ENCODE assay signal across 17 mouse cellular contexts in the genomic region with DNA sequence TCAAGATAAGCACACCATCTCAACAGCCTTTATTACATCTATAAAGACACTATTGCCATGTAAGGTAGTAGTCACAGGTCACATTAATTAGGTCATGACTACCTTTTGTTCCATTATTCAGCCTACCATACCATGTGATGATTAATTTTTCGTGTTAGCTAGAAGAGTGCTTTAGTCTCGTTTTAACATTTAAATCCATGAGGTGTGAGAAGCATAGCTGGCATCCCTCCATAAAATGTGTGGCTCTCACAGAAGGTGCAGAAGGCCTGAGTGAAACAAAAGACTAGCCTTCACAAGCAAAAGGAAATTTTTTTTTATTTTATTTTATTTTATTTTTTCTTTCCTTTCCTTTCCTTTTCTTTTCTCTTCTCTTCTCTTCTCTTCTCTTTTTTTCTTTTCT.
"Had no signal": no experiment of that assay in that cellular context is flagged by ENCODE, and none has a peak within 500 bp of the region (broad histone marks: within the 10 kb centered on the region; RNA-seq: fewer than 3 reads in every experiment).

No protein-coding gene starts in this region.

- H3K4me3 ChIP-seq: left cerebral cortex, adult 2 months; liver, embryonic 13.5 days had no signal

- H3K9ac ChIP-seq: liver, embryonic 13.5 days had no signal

- DNase-seq: kidney, postnatal 10 days; kidney, postnatal 36 days; layer of hippocampus, postnatal 36 days; liver, embryonic 13.5 days; lung, adult 2 months; lung, postnatal 14 days; lung, postnatal 4 days; midbrain, embryonic 14.5 days; right cerebral cortex, adult 18-20 months; right cerebral cortex, postnatal 14 days; right cerebral cortex, postnatal 4 days; thymus, adult 2 months; thymus, postnatal 14 days; thymus, postnatal 4 days had no signal

- H3K9me3 ChIP-seq: liver, embryonic 13.5 days had no signal

- H3K27me3 ChIP-seq: liver, embryonic 13.5 days had no signal

- H3K27ac ChIP-seq: left cerebral cortex, adult 2 months; liver, embryonic 13.5 days; stomach, postnatal 0 days had no signal

- H3K4me2 ChIP-seq: liver, embryonic 13.5 days; midbrain, embryonic 11.5 days had no signal

- H3K4me1 ChIP-seq: liver, embryonic 13.5 days had no signal

- H3K36me3 ChIP-seq: liver, embryonic 13.5 days had no signal
